Mouse (Mus musculus): Measurements from ENCODE around the gene Prkcz.
A peak's percentile ranks its signal among the peaks of the same experiment; 100 is the strongest.
"Not testable (repeated sequence)": the region's sequence is repeated elsewhere in the genome, so short reads cannot be mapped to it uniquely, and the experiment has no call there.

The Prkcz gene

GRCm38 (mm10) chr4:155281227-155281626 is 79.9 kb downstream of the Prkcz start:
- DNase-seq, result no peak

GRCm38 (mm10) chr4:155280768-155281121 is 80.4 kb downstream of the Prkcz start:
- peak; percentile 38 for DNase-seq

GRCm38 (mm10) chr4:155279926-155280767 is 81.0 kb downstream of the Prkcz start:
- DNase-seq, result peak; percentile 61

GRCm38 (mm10) chr4:155279054-155279453 is 82.1 kb downstream of the Prkcz start:
- DNase-seq, result no peak

GRCm38 (mm10) chr4:155277963-155278362 is 83.2 kb downstream of the Prkcz start:
- DNase-seq, result no peak

- DNase-seq, result no peak
Observed at GRCm38 (mm10) chr4:155274851-155275250, 86.3 kb downstream of the Prkcz start.

- no peak for DNase-seq
Observed at GRCm38 (mm10) chr4:155274451-155274850, 86.7 kb downstream of the Prkcz start.

GRCm38 (mm10) chr4:155268382-155268781 is 92.8 kb downstream of the Prkcz start:
- DNase-seq, result peak; percentile 45

GRCm38 (mm10) chr4:155267639-155268175 is 93.5 kb downstream of the Prkcz start:
- DNase-seq, result peak; percentile 25

GRCm38 (mm10) chr4:155267047-155267543 is 94.1 kb downstream of the Prkcz start:
- DNase-seq, result peak; percentile 18

- no peak for DNase-seq
Observed at GRCm38 (mm10) chr4:155264521-155265321, 96.4 kb downstream of the Prkcz start.

- no peak for DNase-seq
Observed at GRCm38 (mm10) chr4:155252253-155252652, 108.9 kb downstream of the Prkcz start.

- no peak for DNase-seq
Observed at GRCm38 (mm10) chr4:155251147-155251546, 110.0 kb downstream of the Prkcz start.

- DNase-seq, result peak; percentile 78
Observed at GRCm38 (mm10) chr4:155250361-155251117, 110.6 kb downstream of the Prkcz start.

GRCm38 (mm10) chr4:155249648-155250351 is 111.4 kb downstream of the Prkcz start, which contains the start of gene Faap20:
Gene Faap20, plus strand, starts transcription at chr4:155249802.
- DNase-seq, result peak; percentile 86

- peak; percentile 91 for DNase-seq
Observed at GRCm38 (mm10) chr4:155249257-155249647, 111.9 kb downstream of the Prkcz start.

- DNase-seq, result not testable (repeated sequence)
Observed at GRCm38 (mm10) chr4:155248054-155248453, 113.1 kb downstream of the Prkcz start.

- DNase-seq, result peak; percentile 46
Observed at GRCm38 (mm10) chr4:155246691-155247105, 114.5 kb downstream of the Prkcz start.

- DNase-seq, result peak; percentile 80
Observed at GRCm38 (mm10) chr4:155245770-155246492, 115.2 kb downstream of the Prkcz start.

- no peak for DNase-seq
Observed at GRCm38 (mm10) chr4:155243233-155243632, 117.9 kb downstream of the Prkcz start.

GRCm38 (mm10) chr4:155242292-155242691 is 118.9 kb downstream of the Prkcz start:
- DNase-seq, result peak; percentile 47

Data from kidney, adult 11 months (tissue).